Mouse (Mus musculus): ENCODE data around the gene Tmem131.

The Tmem131 gene

DNA sequence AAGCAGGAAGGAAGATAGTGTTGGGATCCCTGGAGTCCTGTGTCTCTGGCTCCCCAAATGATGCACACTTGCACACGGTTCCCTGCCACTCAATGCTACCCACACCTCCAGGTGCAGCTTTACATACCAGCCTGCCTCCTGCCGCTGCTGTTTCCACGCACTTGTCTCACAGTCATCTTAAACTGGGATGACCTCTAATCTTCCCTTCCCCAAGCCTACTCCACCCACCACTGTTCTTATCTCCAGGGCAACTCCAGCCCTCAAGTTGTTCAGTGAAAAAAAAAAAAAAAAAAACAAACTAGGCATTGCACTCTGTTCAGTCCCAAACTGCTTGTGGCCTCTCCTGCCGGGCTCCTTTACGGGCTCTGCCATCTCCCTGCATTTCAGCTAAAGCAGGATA lies at the start of gene Tmem131:
Gene Tmem131, minus strand, starts transcription at position 14 of the 400 bp plus-strand sequence.
- DNase-seq (ENCODE audit: low spot score): no peak

DNA sequence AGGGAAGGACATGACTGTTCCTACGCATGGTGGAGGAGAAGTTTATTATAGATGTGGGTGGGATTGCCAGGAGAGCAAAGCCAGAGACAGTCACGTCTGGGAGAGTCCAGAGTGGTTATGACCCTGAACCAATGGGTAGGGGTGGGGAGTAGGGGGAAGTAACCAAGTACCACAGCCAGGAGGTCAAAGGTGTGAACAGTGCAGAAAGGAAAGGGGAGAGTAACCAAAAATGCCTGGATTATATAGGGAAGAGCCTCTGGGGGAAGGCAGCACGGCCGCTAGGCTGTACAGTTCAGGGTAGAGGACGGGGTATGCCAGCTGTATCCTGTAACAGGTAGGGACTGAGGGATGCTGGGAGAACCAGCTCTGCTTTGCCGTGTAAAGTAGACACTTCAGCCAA lies 45.1 kb upstream of the Tmem131 start:
- DNase-seq (ENCODE audit: low spot score): no peak

DNA sequence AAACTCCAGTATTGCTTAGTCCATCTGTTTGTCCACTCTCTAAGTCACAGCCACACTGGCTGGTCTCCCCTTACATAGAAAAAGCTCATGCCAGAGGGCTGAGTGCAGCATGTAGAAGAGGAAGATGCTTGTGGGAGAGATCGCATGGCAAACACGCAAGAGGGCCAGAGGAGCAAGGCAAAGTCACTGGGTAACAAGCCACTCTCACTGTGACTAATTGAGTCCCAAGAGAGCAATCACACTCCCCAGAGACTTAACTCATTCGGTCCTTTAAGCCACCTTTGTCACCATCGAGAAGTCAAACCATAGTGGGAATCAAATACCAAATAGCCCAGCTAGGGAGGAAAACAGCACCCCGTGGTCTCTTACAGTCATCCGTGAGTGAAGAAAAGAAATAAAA lies 44.7 kb upstream of the Tmem131 start:
- DNase-seq (ENCODE audit: low spot score): no peak

DNA sequence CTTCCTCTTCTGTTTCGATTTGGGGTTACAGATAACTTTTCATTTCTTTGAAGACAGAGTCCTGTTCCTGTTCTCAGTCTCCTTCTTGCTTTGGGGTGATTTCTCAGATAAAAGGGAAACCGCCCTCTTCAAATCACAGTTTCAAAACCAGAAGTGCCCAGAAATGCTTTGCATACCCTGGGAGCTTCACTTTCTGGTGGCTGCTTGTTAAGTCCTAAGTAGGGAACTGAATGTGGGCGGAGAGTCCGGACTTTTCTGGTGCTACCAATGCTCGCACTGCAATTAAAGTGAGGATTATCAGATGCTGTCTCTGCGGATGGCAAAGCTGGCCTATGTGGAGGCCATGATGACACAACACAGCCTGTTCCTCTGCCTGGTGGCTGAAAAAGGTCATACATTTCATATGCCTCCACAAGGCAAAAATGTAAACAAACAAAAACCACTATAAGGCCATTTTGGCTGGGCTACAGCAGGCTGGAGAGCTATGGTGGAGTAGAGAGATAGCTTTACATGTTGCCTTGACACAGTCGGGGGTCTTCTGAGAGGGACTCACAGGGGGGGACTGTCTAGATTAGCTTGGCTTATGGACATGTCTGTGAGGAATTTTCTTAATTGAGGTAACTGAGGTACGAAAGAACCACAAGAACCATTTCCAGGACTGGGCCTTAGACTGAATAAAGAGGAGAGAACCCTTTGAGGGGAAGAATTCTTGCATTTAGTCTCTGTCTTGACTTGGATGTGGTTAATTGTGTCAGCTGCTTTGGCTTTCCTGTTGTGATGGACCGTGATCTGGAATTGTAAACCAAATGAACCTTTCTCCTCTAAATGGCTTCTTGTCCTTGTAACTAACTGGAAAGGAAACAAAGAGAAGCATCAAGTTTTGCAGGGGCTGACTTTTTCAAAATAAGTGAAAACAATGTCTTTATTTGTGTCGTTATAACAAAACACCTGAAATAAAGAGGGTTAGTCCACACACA lies 44.0 kb upstream of the Tmem131 start:
- DNase-seq (ENCODE audit: low spot score): no peak

DNA sequence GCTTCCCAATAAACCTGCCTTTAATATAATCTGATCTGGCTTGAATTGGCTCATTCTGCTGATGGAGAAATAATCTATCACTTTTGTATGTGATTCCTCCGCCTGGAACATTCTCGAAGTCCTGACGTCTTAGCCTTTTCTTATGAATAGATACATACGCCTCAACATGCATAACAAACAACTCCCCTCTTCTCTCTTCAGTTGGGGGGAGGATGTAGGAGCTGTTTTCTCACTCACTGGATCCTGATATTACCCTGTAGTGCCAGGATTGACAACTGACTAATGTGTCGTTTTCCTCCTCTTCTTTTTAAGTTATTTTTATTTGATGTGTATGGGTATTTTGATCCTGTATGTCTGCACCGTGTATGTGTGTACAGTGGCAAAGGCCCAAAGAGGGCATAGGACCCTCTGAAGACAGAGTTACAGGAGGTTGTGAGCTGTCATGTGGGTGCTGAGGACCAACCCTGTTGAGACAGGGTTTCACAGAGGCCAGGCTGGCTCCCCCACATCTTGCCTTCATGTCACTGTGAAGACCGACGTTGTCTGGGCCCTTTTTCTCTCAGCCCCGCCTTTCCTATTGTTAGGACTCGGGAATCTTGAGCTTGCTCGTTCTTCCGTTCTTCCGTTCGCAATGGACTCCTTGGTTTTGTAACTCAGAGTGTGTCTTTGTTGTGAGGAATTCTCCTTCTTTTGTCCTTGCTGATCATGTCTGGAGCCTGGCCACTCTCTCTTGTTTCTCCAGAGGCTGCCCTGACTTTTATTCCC lies 43.1 kb upstream of the Tmem131 start:
- DNase-seq (ENCODE audit: low spot score): no peak

DNA sequence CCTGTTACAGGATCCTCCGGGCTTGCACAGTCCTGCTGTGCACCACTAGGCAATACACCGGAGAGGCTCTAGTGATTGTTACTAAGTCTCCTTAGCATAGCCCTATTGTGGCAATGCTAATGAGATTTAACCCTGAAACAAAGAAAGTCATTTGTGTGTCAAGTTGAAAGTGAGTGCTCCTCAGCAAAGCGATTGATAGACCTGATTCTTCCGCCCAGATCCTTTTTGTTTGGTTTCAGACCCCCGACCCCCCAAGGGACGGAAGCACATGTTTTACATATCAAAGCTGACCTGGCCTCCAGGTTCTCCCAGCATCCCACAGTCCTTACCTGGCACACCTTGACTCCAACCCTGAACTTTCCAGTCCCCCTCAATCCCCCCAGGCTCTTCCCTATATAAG lies 42.4 kb upstream of the Tmem131 start:
- DNase-seq (ENCODE audit: low spot score): no peak

DNA sequence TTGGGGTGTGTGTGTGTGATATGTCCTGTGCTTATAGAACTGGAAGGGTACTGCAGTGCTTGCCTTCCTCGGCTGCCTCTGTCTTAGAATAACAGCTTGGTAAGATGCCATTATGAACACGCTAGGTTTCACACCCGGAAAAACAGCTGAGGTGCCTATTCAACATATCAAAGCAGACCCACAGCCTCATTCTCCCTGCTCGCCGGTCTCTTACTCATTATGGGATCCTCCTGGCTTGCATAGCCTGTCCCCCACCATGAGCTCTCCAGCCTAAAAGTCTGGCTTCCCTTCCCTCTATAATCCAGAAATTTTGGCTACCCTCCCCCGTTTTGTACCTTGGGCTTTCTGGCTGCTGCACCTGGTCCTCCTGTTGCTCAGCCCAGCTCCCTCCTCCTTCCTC lies 40.9 kb upstream of the Tmem131 start:
- no peak for DNase-seq (ENCODE audit: low spot score)

DNA sequence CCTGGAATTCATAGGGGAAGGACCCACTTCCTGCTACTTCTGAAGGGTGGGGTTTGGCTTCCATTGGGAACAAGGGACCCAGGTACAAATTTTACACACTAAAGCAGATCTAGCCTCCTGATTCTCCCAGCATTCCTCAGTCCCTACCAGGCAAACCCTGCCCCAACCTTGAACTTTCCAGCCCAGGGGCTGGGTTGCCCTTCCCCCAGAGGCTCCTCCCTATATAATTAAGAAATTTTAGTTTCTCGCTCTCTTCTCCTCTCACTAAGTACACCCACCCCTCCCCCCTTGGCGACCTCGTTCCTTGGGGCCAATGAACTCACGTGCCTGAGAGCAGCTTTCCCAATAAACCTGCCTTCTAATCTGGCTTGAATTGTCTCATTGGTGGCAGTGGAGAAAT lies 40.3 kb upstream of the Tmem131 start:
- DNase-seq (ENCODE audit: low spot score): no peak

DNA sequence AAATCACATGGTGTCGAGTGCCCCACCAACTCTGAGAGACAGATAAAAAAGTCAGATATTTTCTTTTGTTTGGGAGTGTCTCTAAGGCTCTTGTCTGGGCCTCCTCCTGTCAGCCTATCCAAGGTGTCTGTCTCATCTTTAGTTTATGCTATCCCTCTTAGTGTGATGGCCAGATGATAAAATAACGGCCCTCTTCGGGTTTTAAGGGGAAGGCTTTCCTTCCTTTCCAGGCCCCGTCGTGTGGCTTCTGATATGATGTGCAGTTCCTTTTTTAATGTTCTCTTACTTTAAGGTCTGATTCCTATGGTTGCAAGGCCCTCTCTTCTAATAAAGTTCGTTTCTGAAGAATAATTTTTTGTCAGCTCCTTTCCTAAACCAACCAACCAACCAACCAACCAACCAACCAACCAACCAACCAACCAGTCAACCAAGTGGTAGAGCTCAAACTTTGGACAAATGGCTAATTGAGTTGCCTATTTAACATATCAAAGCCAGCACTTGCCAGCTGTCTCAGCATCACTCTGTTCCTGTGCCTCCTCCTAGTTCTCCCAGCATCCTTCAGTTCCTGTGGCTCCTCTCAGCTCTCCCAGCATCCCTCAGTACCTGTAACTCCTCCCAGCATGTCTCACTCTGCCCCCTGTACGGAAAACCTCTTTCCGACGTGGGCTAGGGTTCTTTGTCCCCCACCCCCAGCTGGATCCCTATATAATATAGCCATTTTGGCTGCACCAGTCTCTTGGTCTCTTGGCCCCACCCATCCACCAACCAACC lies 38.9 kb upstream of the Tmem131 start:
- no peak for DNase-seq (ENCODE audit: low spot score)

DNA sequence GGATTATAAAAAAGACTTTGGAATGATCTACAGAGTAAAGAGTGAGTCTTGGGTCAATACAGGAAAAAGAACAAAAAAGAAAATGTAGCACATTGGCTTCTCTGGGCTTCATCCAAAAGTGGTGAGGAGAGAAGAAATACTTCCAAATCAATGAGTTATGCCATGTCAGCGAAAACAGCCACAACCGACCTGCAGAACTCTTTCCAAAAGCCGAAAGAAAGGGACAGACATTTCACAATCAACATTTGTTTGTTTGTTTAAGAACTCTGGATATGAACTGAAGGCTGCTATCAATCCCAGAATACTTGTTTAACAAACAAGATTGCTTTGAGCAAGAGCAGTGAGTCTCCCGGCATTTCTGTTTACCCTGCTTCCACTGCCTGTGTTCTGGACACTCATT lies 33.3 kb upstream of the Tmem131 start:
- DNase-seq (ENCODE audit: low spot score): no peak

DNA sequence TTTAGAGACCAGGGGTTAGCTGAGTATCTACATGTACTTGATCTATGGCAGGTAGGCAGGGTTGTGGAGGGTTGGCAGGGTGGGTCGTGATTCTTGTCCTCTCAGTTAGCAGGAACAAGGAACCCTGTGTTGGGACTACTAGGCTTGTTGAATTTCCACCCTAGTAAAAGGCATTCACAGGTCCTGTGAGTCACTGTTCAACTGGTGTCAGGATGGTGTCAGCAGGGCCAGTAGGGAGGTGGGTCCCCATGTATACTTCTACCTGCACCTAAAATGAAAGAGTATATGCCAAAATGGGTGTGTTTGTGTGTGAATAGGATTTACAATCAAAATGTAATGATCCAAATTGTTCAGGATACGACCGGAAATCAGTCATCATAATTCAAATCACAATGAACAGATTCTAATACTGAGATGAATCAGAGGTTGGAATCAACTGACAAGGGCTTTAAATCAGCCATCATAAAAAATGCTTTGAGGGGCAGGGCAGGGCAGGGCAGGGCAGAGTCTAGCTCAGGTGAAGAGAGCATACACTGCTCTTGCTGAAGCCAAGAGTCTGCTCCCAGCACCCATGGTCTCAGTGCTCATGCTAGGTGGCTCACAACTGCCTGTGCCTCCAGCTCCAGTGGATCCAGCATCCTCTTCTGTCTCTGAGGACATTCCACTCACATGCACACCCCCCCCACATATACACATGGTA lies 27.6 kb upstream of the Tmem131 start:
- no peak for DNase-seq (ENCODE audit: low spot score)

DNA sequence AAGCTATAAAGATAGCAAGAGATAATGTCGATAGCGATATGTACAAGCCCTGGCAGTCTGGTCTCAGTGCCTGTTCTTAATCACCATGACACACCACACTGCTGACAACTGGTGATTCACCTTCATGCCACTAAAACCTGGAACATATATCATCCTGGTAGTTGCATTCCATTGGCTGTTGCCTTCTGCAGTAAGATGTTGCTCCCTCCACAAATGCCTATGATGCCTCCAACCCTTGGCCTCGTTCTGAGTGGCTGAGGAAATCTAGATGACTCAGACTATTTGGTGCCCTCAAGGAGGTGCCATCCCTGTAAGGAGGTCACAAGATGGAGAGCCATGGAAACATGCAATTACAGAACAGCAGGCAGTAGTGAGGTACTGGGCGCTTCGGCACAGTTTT lies 22.4 kb upstream of the Tmem131 start:
- peak; percentile 74 for DNase-seq (ENCODE audit: low spot score)

DNA sequence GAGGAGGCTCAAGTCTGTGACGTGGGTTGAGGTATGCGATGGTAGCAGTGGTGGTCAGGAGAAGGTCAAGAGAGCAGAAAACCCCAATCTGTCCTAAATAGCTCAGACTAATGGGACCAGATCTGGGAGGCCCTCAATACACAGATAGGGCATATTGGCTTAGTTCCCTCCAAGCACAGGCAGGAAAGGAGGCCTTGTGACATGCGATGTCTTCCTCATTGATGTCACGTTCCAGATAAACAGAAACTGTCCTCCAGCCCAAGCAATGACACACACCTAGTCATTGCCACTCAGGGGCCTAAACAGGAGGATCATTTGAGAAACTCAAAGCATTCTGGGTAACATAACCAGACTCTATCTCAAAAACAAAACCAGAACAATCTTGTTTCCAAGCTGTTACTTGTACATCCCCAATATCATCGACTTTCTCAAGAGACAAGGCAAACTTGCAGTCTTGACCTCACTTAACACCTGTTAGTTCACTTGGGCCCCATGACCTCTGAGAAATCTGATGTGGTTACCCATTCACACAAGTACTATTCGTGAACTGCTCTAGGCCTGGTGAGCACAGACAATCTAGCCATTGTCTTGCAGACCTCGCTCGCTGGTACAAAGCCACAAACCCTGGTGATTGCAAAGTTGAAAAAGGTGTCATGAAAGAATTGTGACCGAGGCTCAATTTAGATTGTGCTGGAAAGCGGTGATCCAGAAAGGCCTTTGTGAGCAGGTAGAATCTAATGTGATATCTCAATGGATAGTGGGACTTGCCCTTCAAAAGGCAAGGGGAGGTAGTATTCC lies 19.1 kb upstream of the Tmem131 start:
- DNase-seq (ENCODE audit: low spot score): no peak

DNA sequence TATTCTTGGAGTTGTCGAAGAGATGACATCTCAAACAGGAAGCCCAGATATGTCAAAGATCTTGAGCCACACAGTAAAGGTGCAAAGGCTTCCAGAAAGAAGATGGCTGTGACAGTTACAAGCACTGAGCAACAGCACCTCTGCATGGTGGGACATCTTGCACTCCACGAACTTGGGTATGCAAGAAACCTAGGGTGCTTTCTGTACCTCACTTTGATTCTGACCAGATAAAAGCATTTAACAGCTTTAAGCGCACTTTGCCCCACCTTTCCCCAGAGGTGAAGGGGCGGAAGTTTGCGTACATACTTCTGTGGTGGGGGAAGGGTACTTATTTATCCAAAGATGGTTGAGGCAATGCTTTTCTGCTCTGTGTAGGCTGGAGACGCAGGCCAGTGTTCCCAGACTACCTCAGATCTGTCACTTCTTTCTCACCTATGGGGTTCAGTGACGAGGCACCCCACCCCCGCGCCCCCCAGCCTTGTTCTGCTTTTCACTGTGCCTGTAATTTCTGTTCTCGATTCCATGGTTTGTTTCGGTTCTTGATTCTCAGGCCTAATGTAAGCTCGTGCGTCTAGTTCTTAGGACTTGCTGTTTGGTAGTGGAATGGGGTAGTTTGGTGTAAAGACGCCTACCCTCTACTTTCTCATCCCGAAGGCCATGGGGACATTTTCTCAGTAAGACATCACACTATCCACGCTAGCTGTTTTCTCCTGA lies 17.2 kb upstream of the Tmem131 start:
- no peak for DNase-seq (ENCODE audit: low spot score)

DNA sequence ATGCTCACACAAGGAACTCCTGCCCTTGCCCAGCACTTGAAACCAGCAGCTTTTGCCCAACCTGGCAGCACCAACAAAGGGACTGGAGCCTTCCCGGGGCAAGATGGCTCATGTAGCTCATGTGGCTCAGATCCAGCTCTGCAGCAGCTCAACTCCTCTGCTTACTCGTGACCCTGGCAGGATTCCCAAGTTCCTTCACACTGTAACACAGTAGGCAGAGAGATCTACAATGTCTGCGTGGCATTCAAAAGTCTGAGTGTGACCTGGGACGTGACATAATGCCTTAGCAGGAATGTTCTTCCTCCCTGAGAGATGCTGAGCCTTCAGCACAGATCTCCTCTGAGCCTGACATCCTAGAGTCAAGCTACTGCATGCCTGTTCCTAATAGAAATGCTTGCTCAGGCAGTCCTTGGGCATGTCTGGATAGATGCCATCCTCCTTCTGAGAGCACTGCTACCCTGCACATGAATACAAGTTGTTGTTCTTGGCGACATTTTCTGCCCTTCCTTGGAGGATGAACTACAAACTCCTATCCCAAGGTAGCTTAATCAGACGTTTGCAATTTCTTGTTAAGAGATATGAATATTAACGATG lies 6.2 kb upstream of the Tmem131 start:
- DNase-seq (ENCODE audit: low spot score): peak; percentile 65

DNA sequence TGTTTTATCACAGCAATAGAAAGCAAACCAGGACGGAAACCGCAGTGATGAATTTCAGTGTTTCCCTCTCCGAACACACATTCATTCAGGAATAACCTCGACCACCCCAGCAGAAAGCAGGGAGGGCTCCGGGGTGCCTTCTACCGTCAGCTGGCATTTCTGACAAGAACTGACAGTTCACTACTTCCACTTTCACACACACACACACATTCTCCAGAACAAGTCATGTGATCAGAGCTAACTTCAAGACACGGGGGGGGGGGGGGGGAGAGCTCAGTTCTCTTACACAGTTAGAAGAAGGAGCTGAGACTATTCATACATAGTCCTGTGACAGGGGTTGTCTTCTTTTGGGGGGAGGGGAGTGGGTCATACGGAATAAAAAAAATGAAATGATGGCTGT lies 4.0 kb upstream of the Tmem131 start:
- no peak for DNase-seq (ENCODE audit: low spot score)

DNA sequence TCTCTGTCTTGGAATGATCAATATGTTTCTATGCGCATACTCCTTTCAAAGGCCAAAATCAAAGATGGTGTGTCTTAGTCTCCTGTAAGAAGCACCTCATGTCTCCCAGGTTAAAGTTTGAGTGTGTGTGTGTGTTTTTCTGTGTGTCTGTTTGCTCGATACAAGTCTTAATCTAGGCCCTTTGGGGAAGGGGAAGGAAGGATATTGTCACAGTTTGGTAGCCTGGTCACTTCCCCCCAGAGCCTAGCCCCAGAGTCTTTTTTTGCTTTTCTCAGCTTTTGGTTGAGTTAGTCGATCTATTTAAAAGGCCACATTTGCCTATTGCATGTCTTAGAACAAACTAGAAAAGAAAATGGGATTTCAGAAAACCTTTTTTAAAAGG lies 3.1 kb downstream of the Tmem131 start:
- DNase-seq (ENCODE audit: low spot score): no peak

DNA sequence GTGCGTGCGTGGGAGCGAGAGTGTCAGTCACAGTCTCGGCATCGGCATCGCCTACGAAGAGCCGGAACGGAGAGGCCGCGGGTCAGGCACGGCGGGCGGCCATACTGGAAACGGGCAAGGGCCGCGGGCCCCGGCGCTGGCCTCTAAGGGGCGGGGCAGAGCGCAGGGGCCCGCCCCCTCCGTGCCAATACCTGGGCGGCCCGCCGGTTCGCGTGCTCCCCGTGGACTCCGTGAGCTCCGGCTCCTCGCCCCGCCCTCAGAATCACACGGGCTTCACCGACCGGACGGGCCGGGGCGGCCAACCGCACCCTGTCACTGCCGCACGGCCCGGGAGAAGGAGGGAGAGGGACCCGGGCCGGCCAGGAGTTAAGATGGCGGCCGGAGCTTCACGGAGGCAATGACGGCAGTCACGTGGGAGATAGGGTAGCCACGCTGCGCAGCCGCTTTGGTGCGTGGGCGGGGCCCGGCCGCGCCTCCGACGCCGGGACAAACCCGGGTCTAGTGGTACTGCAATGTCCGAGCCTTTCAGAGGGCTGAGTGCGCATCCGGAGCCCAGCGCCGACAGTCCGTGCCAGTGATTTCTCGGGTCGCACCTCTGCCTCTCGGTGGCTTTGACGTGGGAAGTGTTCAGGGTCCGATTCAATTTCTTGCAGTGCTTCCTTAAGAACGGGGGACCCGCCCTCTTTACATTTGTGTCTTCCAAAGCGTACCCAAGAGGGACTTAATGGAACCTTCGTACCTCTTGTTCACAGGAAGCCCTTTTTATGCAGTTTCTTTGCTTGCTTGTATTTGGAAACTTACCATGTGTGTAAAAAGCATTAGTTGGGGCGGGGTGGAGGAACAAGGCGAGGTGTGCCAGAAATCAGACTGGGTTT lies 3.7 kb downstream of the Tmem131 start:
- DNase-seq (ENCODE audit: low spot score): peak; percentile 98

DNA sequence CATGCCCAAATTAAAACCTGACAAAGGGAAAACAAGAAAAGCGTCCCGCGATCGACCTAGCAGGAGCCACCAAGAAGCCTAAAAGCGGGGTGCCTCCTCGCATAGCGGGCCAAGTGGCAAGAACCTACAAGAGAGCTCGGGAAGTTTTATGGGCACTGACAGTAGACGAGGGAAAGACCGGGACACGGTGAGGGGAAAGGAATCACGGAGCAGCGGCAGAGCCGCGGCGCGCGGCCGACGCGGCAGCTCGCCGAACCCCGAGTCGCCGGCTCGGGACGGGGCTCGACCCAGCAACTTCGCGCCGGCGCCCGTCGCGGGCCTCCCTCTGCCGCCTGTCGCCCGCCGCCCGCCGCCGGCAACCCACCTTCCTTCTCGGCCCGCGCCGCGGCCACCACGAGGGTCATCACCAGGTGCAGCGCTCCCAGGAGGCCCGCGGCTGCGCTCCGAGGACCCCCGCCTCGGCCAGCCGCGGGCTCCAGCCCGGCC lies 4.6 kb downstream of the Tmem131 start:
- DNase-seq (ENCODE audit: low spot score): peak; percentile 48

All from MN1 (cell line).